Mouse (Mus musculus) monocyte, adult 5-6 weeks (primary cell): ENCODE measurements at regions not wholly inside any gene's neighbourhood (a gene's known extent, or its start where the extent isn't known, plus 50 kb on each side); places are given as distances from the start of the nearest gene placed in this dataset.

ENCODE experiments used
- ATAC-seq: fragments of 153-309, 156-312 bp; replicated peaks from 2 replicates; pipeline ENCODE4 v1.8.0; 2017; ENCODE audit warnings: mild to moderate bottlenecking; ENCODE audit not compliant: low TSS enrichment, insufficient number of reproducible peaks, severe bottlenecking, poor library complexity, low FRiP score

GRCm38 (mm10) chr15:61781531-61781930, 858.7 kb upstream of the A1bg start:
- no peak for ATAC-seq

DNA sequence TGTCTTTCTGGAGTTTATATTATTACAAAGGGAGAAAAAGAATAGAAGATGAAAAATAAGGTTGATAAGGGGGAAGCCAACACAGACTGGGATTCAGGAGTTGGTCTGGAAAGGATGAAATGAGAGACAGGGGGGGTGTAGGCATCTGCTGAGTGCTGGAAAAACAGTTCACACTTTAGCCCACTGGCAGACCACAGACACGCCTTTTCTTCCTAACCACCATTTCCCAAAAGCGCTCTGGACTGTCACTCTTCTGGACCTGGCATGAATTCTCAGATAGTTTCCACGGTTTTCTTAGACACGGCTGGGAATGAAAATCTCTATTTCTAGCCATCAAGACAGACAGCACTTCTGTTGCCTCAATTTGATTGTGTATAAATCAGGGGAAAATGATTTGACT, 850.2 kb upstream of the A1bg start:
- ATAC-seq, result no peak

DNA sequence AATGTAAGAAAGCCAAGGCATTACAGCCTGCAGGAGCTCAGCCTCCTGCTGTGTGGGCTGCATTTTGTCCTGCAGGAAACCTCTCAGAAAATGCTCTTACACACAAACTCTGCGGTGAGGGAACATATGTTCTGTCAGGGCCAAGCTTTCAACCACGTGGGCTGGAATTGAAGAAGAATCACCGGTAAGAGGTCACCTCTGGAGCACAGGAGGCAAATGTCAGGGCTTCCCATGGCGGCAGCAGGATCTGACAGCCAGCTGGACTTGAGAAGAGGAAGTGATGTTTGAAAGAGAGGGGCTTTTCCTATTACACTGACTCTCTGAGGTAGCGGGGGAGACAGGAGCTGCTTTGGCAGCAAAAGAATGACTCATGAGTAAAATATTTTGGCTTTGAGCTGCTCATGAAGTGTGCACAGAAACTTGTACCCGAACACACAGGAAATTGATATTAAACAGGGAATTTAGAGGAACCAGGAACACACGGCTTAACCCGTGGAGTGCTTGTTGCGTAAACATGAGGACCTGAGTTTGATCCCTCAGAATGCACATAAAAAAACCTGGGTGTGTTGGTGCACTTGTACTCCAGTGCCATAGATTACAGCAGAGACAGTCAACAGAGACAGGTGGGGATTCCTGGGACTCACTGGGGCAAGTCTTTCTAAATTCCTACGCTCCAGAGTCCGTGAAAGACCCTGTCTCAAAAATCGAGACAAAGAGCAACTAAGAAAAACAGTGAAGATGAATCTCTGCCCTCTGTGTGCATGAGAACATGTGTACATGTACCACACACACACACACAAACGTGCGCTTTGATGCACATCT, 848.1 kb upstream of the A1bg start:
- ATAC-seq, result no peak

GRCm38 (mm10) chr15:61766544-61767094, 843.8 kb upstream of the A1bg start:
- no peak for ATAC-seq

- no peak for ATAC-seq
Observed at GRCm38 (mm10) chr15:61753802-61754201, 831.0 kb upstream of the A1bg start.

GRCm38 (mm10) chr15:61723696-61724095, 800.9 kb upstream of the A1bg start:
- ATAC-seq, result no peak

DNA sequence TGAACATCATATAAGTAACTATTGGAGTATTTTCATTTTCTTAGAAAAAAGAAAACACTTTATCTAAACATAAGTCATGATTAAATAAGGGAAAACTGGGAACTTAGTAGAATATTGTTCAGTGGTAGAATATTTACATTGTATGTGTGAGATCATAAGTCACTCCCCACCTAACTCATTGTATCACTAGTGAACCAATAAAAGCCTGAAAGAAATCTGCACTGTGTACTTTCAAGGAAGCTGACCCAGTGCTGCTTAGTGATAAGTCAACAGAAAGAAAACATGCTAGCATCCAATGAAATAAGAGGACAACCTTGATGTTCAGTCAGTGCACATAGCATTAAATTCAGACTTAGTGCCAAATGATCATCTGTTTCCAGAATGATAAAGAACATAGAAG, 795.7 kb upstream of the A1bg start:
- ATAC-seq, result no peak

GRCm38 (mm10) chr15:61717216-61717615, 794.4 kb upstream of the A1bg start:
- ATAC-seq, result no peak

- no peak for ATAC-seq
Observed at GRCm38 (mm10) chr15:61713953-61714352, 791.1 kb upstream of the A1bg start.

DNA sequence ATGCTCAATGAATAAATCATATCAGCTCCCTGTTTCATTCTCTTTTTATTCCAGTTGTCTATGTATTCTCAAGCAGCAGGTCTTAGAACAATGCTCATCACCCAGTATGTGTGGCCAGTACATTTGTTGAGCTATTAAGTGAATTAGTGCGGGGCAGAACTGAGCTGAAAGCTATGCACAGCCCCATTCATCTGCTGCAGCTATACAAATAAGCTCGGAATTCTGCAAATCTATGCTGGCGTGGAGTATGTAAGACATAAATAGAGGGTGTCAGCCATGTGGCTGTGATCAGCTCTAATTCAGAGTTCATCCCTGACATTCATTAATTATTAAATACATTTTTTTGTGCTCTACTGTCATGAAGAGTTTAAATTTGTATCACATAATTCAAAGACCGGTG, 786.1 kb upstream of the A1bg start:
- no peak for ATAC-seq

DNA sequence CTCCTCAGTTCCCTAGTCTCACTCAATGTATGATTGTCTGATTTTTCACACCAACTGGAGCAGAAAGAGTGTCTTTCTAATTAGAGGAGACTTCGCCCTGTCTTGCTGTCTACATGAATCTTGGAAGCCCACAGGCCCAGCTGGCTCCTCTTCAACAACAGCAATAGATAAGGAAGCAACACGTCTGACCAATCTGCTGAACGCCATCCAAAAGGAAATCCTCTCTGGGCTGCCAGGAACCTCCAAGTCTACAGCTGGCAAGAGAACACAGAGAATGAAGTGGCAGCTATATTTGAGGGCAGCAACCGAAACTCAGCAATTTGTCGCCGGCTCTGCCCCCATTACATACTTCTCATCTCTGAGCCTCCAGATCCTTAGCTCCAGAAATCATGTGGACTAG, 785.1 kb upstream of the A1bg start:
- ATAC-seq, result no peak

- ATAC-seq, result no peak
Observed at GRCm38 (mm10) chr15:61692679-61693078, 769.9 kb upstream of the A1bg start.

GRCm38 (mm10) chr15:61690425-61690824, 767.6 kb upstream of the A1bg start:
- ATAC-seq, result no peak

GRCm38 (mm10) chr15:61689776-61690397, 767.1 kb upstream of the A1bg start:
- no peak for ATAC-seq

DNA sequence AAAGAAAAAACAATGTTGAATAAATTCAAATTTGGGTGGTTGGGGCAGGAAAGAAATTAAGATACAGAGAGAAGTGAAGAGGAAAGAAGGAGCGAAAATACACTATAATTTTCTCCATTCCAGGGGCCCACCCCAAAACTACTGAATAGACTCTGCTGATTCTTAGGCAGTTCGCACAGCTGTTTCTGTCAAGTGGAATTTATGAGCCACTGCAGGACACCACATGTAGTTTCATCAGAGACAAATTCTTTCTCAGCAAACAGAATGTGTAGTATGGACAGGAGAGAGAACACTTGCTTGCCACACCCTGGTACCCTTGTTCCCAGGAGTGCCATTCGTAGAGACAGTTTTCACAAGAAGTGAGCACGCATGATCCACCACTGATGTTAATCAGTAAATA, 760.2 kb upstream of the A1bg start:
- ATAC-seq, result no peak

DNA sequence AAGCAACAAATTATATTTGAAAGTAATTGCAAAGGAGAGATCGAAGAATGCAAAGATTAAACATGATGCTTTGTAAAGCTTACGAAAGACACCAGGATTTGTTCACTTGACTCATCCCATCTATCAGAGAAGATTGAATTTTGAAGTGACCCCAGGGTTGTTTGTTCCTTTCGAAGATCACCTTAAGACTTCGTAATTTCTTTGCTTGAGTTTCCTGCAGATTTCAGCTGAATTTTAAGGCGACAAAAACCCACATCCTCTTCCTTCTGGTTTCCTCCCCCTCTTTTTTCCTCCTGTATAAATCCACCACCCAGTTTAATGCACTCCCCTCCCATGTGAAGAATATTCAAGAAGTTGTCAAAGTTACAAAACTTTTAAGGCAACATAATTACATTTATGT, 747.7 kb upstream of the A1bg start:
- no peak for ATAC-seq

DNA sequence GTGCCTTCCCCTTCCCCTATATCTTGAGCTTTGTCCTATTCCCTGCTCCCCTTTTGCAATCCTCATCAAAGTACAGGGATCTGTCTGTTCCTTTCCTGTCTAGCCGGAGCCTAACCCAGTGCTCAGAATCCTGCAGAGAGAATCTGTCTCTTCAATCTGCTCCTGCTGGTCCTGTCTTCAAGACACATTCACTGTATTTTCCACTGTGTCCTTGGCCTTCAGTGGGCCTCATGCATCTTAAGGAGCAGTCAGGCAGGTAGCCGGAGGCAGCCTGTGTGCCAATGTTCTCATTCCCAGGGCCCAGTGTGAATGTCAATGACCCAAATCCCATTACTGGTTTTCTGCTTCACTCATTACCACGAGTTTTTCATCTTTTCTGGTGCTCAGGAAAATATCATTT, 737.8 kb upstream of the A1bg start:
- ATAC-seq, result no peak

GRCm38 (mm10) chr15:61656951-61657350, 734.1 kb upstream of the A1bg start:
- no peak for ATAC-seq

DNA sequence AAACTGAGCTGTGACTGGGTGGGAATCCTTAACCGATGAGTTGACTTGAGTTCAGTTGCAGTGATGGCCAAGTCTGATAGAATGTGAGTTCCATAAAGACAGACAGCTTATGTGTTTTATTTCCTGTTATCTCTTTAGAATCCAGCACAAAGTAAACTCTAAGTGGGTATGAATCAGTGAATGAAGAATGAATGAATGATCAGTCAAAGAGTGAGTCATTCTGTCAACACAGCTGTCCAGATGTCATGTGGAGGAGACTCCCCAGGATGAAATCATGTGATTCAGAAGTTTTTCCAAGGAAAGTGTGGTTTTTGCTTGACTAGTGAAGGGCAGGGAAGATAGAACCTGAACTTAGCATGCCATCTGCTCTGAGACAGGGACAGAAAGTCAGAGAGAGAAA, 732.0 kb upstream of the A1bg start:
- ATAC-seq, result no peak

DNA sequence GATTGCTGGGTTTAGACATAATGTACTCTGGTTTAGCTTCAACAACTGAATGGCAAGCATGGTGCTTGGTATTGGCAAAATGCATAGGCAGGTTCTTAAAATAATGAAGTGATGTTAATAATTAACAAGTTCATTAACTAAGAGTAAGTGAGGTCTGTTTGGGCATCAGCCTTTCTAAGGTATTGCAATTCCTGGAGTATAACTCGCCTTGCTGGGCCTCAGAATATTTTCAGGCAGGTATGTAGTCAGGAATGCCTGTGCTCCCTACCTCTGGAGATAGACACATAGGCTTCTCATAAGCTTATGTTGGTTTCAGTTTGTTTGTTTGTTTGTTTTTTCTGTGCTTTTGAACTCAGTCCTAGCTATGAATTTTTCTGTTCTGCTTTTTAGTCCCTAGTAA, 731.0 kb upstream of the A1bg start:
- no peak for ATAC-seq
